Mouse (Mus musculus) erythroblast, adult 5-6 weeks (primary cell): ENCODE measurements around the gene Gm20075. TPM values are rescaled to one million over a fixed set of nuclear protein-coding genes. Genes with fewer than 3 reads are reported as not detected.

ENCODE experiments used
- total RNA-seq, 2 experiments: library from RNA; stranded (forward) in 1 of 2; stranded (reverse) in 1 of 2; fragments of 150-400 nt in 1 of 2; fragments of 200-764, 138-1000 nt in 1 of 2; gene quantifications; 2 replicates each; pipeline versions ENCODE4 v1.2.3 to v1.2.4; 2015 to 2017; ENCODE audit warnings: low replicate concordance in 2 of 2

Gm20075 gene
- total RNA-seq, 2 experiments from 2014 or later, result 15.6 TPM; not detected in 1

Other genes starting within 250 kb of the Gm20075 start
- 16.9 and 22.2 TPM in 2 replicates for gene Iqgap2, start 189.5 kb downstream of the Gm20075 start, total RNA-seq (2015; ENCODE audit: low replicate concordance)
- 36.8 and 41.5 TPM in 2 replicates for gene Iqgap2, start 189.5 kb downstream of the Gm20075 start, total RNA-seq (2017; ENCODE audit: low replicate concordance)
- gene Gm17190, start 678 bp upstream of the Gm20075 start, total RNA-seq (2015; ENCODE audit: low replicate concordance), result not detected in 2 replicates
- not detected in 2 replicates for gene Gm17190, start 678 bp upstream of the Gm20075 start, total RNA-seq (2017; ENCODE audit: low replicate concordance)
- 0.21 TPM in 1 of 2 replicates, not detected in the other for gene Sv2c, start 51.2 kb upstream of the Gm20075 start, total RNA-seq (2015; ENCODE audit: low replicate concordance)
- 0.09 and 0.14 TPM in 2 replicates for gene Sv2c, start 51.2 kb upstream of the Gm20075 start, total RNA-seq (2017; ENCODE audit: low replicate concordance)